Mouse (Mus musculus) A20 (cell line): Measurements from ENCODE around the gene Hs2st1.

ENCODE experiments used
- DNase-seq: peaks from one replicate; pipeline ENCODE4 v3.0.0-alpha.2; 2011; ENCODE audit warnings: low read depth, low spot score

The Hs2st1 gene

GRCm38 (mm10) chr3:144586731-144587130, 16.8 kb upstream of the Hs2st1 start:
- no peak for DNase-seq

GRCm38 (mm10) chr3:144584789-144585553, 15.0 kb upstream of the Hs2st1 start:
- peak; percentile 79 for DNase-seq

- DNase-seq, result no peak
Measured at GRCm38 (mm10) chr3:144583789-144584188, 13.8 kb upstream of the Hs2st1 start.

- DNase-seq, result no peak
Measured at GRCm38 (mm10) chr3:144582306-144582705, 12.3 kb upstream of the Hs2st1 start.

- DNase-seq, result no peak
Measured at GRCm38 (mm10) chr3:144581842-144582241, 11.9 kb upstream of the Hs2st1 start.

- DNase-seq, result no peak
Measured at GRCm38 (mm10) chr3:144580281-144580680, 10.3 kb upstream of the Hs2st1 start.

GRCm38 (mm10) chr3:144579796-144580195, 9.8 kb upstream of the Hs2st1 start:
- DNase-seq, result no peak

GRCm38 (mm10) chr3:144578921-144579320, 8.9 kb upstream of the Hs2st1 start:
- DNase-seq, result no peak

GRCm38 (mm10) chr3:144577366-144578340, 7.7 kb upstream of the Hs2st1 start:
- DNase-seq, result no peak

- DNase-seq, result no peak
Measured at GRCm38 (mm10) chr3:144574256-144574655, 4.3 kb upstream of the Hs2st1 start.

GRCm38 (mm10) chr3:144570816-144571487, 971 bp upstream of the Hs2st1 start:
- no peak for DNase-seq

- peak; percentile 73 for DNase-seq
Measured at GRCm38 (mm10) chr3:144569401-144569971, 495 bp downstream of the Hs2st1 start.

- DNase-seq, result peak; percentile 57
Measured at GRCm38 (mm10) chr3:144568861-144569361, 1.1 kb downstream of the Hs2st1 start.

- no peak for DNase-seq
Measured at GRCm38 (mm10) chr3:144565212-144565611, 4.8 kb downstream of the Hs2st1 start.

GRCm38 (mm10) chr3:144563916-144564315, 6.1 kb downstream of the Hs2st1 start:
- DNase-seq, result no peak

- DNase-seq, result no peak
Measured at GRCm38 (mm10) chr3:144561511-144562250, 8.3 kb downstream of the Hs2st1 start.

GRCm38 (mm10) chr3:144558274-144558673, 11.7 kb downstream of the Hs2st1 start:
- DNase-seq, result no peak

GRCm38 (mm10) chr3:144556625-144557324, 13.2 kb downstream of the Hs2st1 start:
- no peak for DNase-seq

GRCm38 (mm10) chr3:144555144-144555543, 14.8 kb downstream of the Hs2st1 start:
- no peak for DNase-seq

GRCm38 (mm10) chr3:144554503-144554902, 15.5 kb downstream of the Hs2st1 start:
- no peak for DNase-seq
